Mouse (Mus musculus): ENCODE results near the gene Rasgrp4. TPM values are rescaled to one million over a fixed set of nuclear protein-coding genes. Genes with fewer than 3 reads are reported as not detected.

Gene Rasgrp4
- total and polyA plus RNA-seq, 3 experiments, result 0.46 to 1.9 TPM; not detected in 1

DNA sequence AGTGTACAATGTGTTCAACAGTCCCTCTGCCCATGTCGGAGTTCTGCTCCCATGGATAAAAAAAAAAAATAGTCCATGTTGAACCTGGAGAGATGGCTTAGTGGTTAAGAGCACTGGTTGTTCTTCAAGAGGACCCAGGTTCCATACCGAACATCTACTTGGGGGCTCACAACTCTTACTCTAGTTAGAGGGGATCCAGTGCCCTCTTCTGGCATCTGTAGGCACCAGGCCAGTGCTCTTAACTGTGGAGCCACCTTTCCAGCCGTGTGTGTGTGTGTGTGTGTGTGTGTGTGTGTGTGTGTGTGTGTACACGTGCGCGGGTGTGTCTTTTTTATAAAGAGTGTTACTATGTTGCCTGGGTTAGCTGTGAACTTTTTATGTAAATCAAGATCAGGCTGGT, 67.9 kb downstream of the Rasgrp4 start:
- Histone ChIP-seq H3K4me1 (ENCODE audit: control insufficient read depth in 1 of 2, insufficient read depth in 2 of 2, low read length in 2 of 2) (no peaks in the 10 kb centered on the region), H3K9ac (ENCODE audit: control insufficient read depth, low read depth, low read length, poor library complexity, severe bottlenecking) (no peak overlapping the region), H3K27ac (ENCODE audit: control insufficient read depth, low read depth, low read length) (no peak overlapping the region), H3K36me3 (ENCODE audit: control insufficient read depth in 1 of 2, insufficient read depth in 2 of 2, low read length in 2 of 2) (no peaks in the 10 kb centered on the region), H3K79me2 (ENCODE audit: control insufficient read depth, insufficient read depth, low read length, poor library complexity) (no peaks in the 10 kb centered on the region), H3K4me3 (ENCODE audit: control insufficient read depth in 1 of 2, insufficient read depth in 1 of 2, low read depth in 2 of 2, low read length in 2 of 2) (no peak overlapping the region), H3K27me3 (ENCODE audit: control insufficient read depth in 1 of 2, insufficient read depth in 2 of 2, low read length in 2 of 2) (peaks cover 0 to 3% of the 10 kb centered on the region in 2 experiments; a peak in 3 of 4 replicates), H3K9me3 (replicated peaks; ENCODE audit: insufficient read depth, low read length) (no peaks in the 10 kb centered on the region)
- TF ChIP-seq CTCF (IDR thresholded peaks at IDR 0.05 in 2 of 3, conservative IDR thresholded peaks at IDR 0.05 in 1 of 3; ENCODE audit: control insufficient read depth in 1 of 3, insufficient read depth in 1 of 3, low read depth in 2 of 3, low read length in 3 of 3, poor library complexity in 1 of 3, severe bottlenecking in 1 of 3) (peak in 1 of 3 experiments; percentile 11; a peak in 1 of 6 replicates), MYC (IDR thresholded peaks at IDR 0.05; ENCODE audit: low read depth, low read length) (no peak)
- DNase-seq (ENCODE audit: low read depth, low spot score), result no peak

Other genes starting within 250 kb of the Rasgrp4 start
- 60.5 and 66.3 TPM in 2 replicates for gene Actn4, start 172.5 kb upstream of the Rasgrp4 start, total RNA-seq (2012; rRNA removed)
- gene Actn4, start 172.5 kb upstream of the Rasgrp4 start, polyA plus RNA-seq (2012; ENCODE audit: insufficient read depth in 1 of 2, insufficient read length in 2 of 2, low read depth in 1 of 2, low replicate concordance in 2 of 2, missing spikeins in 1 of 2), result 100 to 1,000 TPM in 1 of 2 experiments, not detected in 1; 267 TPM
- 525 and 545 TPM in 2 replicates for gene Eif3k, start 153.0 kb upstream of the Rasgrp4 start, total RNA-seq (2012; rRNA removed)
- gene Eif3k, start 153.0 kb upstream of the Rasgrp4 start, polyA plus RNA-seq (2012; ENCODE audit: insufficient read depth in 1 of 2, insufficient read length in 2 of 2, low read depth in 1 of 2, low replicate concordance in 2 of 2, missing spikeins in 1 of 2), result 100 to 1,000 TPM in 1 of 2 experiments, not detected in 1; 671 TPM
- gene Map4k1, start 152.8 kb upstream of the Rasgrp4 start, total RNA-seq (2012; rRNA removed), result 17.3 and 19.3 TPM in 2 replicates
- gene Map4k1, start 152.8 kb upstream of the Rasgrp4 start, polyA plus RNA-seq (2012; ENCODE audit: insufficient read depth in 1 of 2, insufficient read length in 2 of 2, low read depth in 1 of 2, low replicate concordance in 2 of 2, missing spikeins in 1 of 2), result 10 to 100 TPM in 1 of 2 experiments, not detected in 1; 50.8 TPM
- 0.16 and 0.27 TPM in 2 replicates for gene Ryr1, start 9.7 kb upstream of the Rasgrp4 start, total RNA-seq (2012; rRNA removed)
- gene Ryr1, start 9.7 kb upstream of the Rasgrp4 start, polyA plus RNA-seq (2012; ENCODE audit: insufficient read depth in 1 of 2, insufficient read length in 2 of 2, low read depth in 1 of 2, low replicate concordance in 2 of 2, missing spikeins in 1 of 2), result under 1 TPM in 1 of 2 experiments, not detected in 1; 0.54 TPM
- 11.2 and 14.3 TPM in 2 replicates for gene Fam98c, start 21.4 kb downstream of the Rasgrp4 start, total RNA-seq (2012; rRNA removed)
- 10 to 100 TPM in 1 of 2 experiments, not detected in 1; 32.0 TPM for gene Fam98c, start 21.4 kb downstream of the Rasgrp4 start, polyA plus RNA-seq (2012; ENCODE audit: insufficient read depth in 1 of 2, insufficient read length in 2 of 2, low read depth in 1 of 2, low replicate concordance in 2 of 2, missing spikeins in 1 of 2)
- 0.07 and 0.19 TPM in 2 replicates for gene Ggn, start 35.4 kb downstream of the Rasgrp4 start, total RNA-seq (2012; rRNA removed)
- gene Ggn, start 35.4 kb downstream of the Rasgrp4 start, polyA plus RNA-seq (2012; ENCODE audit: insufficient read depth in 1 of 2, insufficient read length in 2 of 2, low read depth in 1 of 2, low replicate concordance in 2 of 2, missing spikeins in 1 of 2), result 1 to 10 TPM in 1 of 2 experiments, not detected in 1; 1.0 TPM
- 0.42 and 0.62 TPM in 2 replicates for gene Spred3, start 35.6 kb downstream of the Rasgrp4 start, total RNA-seq (2012; rRNA removed)
- 1 to 10 TPM in 1 of 2 experiments, not detected in 1; 3.9 TPM for gene Spred3, start 35.6 kb downstream of the Rasgrp4 start, polyA plus RNA-seq (2012; ENCODE audit: insufficient read depth in 1 of 2, insufficient read length in 2 of 2, low read depth in 1 of 2, low replicate concordance in 2 of 2, missing spikeins in 1 of 2)
- gene Psmd8, start 45.9 kb downstream of the Rasgrp4 start, total RNA-seq (2012; rRNA removed), result 159 and 169 TPM in 2 replicates
- gene Psmd8, start 45.9 kb downstream of the Rasgrp4 start, polyA plus RNA-seq (2012; ENCODE audit: insufficient read depth in 1 of 2, insufficient read length in 2 of 2, low read depth in 1 of 2, low replicate concordance in 2 of 2, missing spikeins in 1 of 2), result 100 to 1,000 TPM in 1 of 2 experiments, not detected in 1; 196 TPM
- 0.20 and 0.23 TPM in 2 replicates for gene Catsperg1, start 79.2 kb downstream of the Rasgrp4 start, total RNA-seq (2012; rRNA removed)
- under 1 TPM in 1 of 2 experiments, not detected in 1; 0.31 TPM for gene Catsperg1, start 79.2 kb downstream of the Rasgrp4 start, polyA plus RNA-seq (2012; ENCODE audit: insufficient read depth in 1 of 2, insufficient read length in 2 of 2, low read depth in 1 of 2, low replicate concordance in 2 of 2, missing spikeins in 1 of 2)
- gene Kcnk6, start 97.7 kb downstream of the Rasgrp4 start, total RNA-seq (2012; rRNA removed), result 1.4 and 2.0 TPM in 2 replicates
- 1 to 10 TPM in 1 of 2 experiments, not detected in 1; 5.2 TPM for gene Kcnk6, start 97.7 kb downstream of the Rasgrp4 start, polyA plus RNA-seq (2012; ENCODE audit: insufficient read depth in 1 of 2, insufficient read length in 2 of 2, low read depth in 1 of 2, low replicate concordance in 2 of 2, missing spikeins in 1 of 2)
- gene Yif1b, start 103.5 kb downstream of the Rasgrp4 start, total RNA-seq (2012; rRNA removed), result 88.6 and 94.8 TPM in 2 replicates
- 100 to 1,000 TPM in 1 of 2 experiments, not detected in 1; 143 TPM for gene Yif1b, start 103.5 kb downstream of the Rasgrp4 start, polyA plus RNA-seq (2012; ENCODE audit: insufficient read depth in 1 of 2, insufficient read length in 2 of 2, low read depth in 1 of 2, low replicate concordance in 2 of 2, missing spikeins in 1 of 2)
- 3.8 and 5.4 TPM in 2 replicates for gene 2200002D01Rik, start 113.6 kb downstream of the Rasgrp4 start, total RNA-seq (2012; rRNA removed)
- gene 2200002D01Rik, start 113.6 kb downstream of the Rasgrp4 start, polyA plus RNA-seq (2012; ENCODE audit: insufficient read depth in 1 of 2, insufficient read length in 2 of 2, low read depth in 1 of 2, low replicate concordance in 2 of 2, missing spikeins in 1 of 2), result under 1 TPM in 1 of 2 experiments, not detected in 1; 0.85 TPM
- gene Spint2, start 147.1 kb downstream of the Rasgrp4 start, total RNA-seq (2012; rRNA removed), result 71.9 and 78.1 TPM in 2 replicates
- gene Spint2, start 147.1 kb downstream of the Rasgrp4 start, polyA plus RNA-seq (2012; ENCODE audit: insufficient read depth in 1 of 2, insufficient read length in 2 of 2, low read depth in 1 of 2, low replicate concordance in 2 of 2, missing spikeins in 1 of 2), result 100 to 1,000 TPM in 1 of 2 experiments, not detected in 1; 131 TPM
- 3.8 and 3.9 TPM in 2 replicates for gene Ppp1r14a, start 154.5 kb downstream of the Rasgrp4 start, total RNA-seq (2012; rRNA removed)
- gene Ppp1r14a, start 154.5 kb downstream of the Rasgrp4 start, polyA plus RNA-seq (2012; ENCODE audit: insufficient read depth in 1 of 2, insufficient read length in 2 of 2, low read depth in 1 of 2, low replicate concordance in 2 of 2, missing spikeins in 1 of 2), result 1 to 10 TPM in 1 of 2 experiments, not detected in 1; 7.1 TPM
- gene Dpf1, start 169.1 kb downstream of the Rasgrp4 start, total RNA-seq (2012; rRNA removed), result 8.4 and 10.2 TPM in 2 replicates
- 10 to 100 TPM in 1 of 2 experiments, not detected in 1; 17.3 TPM for gene Dpf1, start 169.1 kb downstream of the Rasgrp4 start, polyA plus RNA-seq (2012; ENCODE audit: insufficient read depth in 1 of 2, insufficient read length in 2 of 2, low read depth in 1 of 2, low replicate concordance in 2 of 2, missing spikeins in 1 of 2)